10 mouse cellular contexts compared by ENCODE assay signal in genomic region chr13:78207796-78208645, GRCm38 (mm10). TPM values are rescaled to one million over a fixed set of nuclear protein-coding genes. Genes with fewer than 3 reads are reported as not detected.
A peak's percentile ranks its signal among the peaks of the same experiment; 100 is the strongest.
DNase-seq lines count a peak whose midpoint lies in the region; ATAC-seq and TF ChIP-seq lines count a peak whose summit lies in the region.
"Had no signal": no experiment of that assay in that cellular context is flagged by ENCODE, and none has a peak within 500 bp of the region (broad histone marks: within the 10 kb centered on the region; RNA-seq: fewer than 3 reads in every experiment).

No protein-coding gene starts in this region.

- peak overlapping the region; percentile 34 for H3K4me2 ChIP-seq in kidney, postnatal 0 days (ENCODE audit: low read length)
- peak overlapping the region; percentile 86 for H3K4me2 ChIP-seq in hindbrain, embryonic 12.5 days (replicated peaks)
- peak overlapping the region; percentile 40 for H3K4me2 ChIP-seq in neural tube, embryonic 15.5 days
- H3K4me2 ChIP-seq in lung, postnatal 0 days (replicated peaks; ENCODE audit: low read depth, low read length): no peak overlapping the region
- H3K4me2 ChIP-seq: liver, embryonic 13.5 days had no signal

- no peak for ATAC-seq in kidney, postnatal 0 days (replicated peaks; ENCODE audit: low FRiP score, low read depth)
- ATAC-seq in hindbrain, embryonic 12.5 days (ENCODE audit: low FRiP score): no peak
- ATAC-seq in neural tube, embryonic 15.5 days (ENCODE audit: low FRiP score): no peak
- ATAC-seq in lung, postnatal 0 days: no peak
- ATAC-seq: intestine, postnatal 0 days had no signal

- no peak overlapping the region for H3K4me3 ChIP-seq in kidney, postnatal 0 days (replicated peaks; ENCODE audit: low read depth, low read length)
- no peak overlapping the region for H3K4me3 ChIP-seq in kidney, adult 2 months (ENCODE audit: insufficient read depth, low read depth, low read length)
- H3K4me3 ChIP-seq in hindbrain, embryonic 12.5 days: 0 out of 2 replicates have a peak overlapping the region, but pooled peaks have one; percentile 3
- no peak overlapping the region for H3K4me3 ChIP-seq in neural tube, embryonic 15.5 days (replicated peaks)
- no peak overlapping the region for H3K4me3 ChIP-seq in lung, postnatal 0 days (ENCODE audit: low read depth, low read length)
- H3K4me3 ChIP-seq: liver, embryonic 13.5 days had no signal

- H3K27me3 ChIP-seq in kidney, postnatal 0 days (ENCODE audit: insufficient read depth, low read length): peaks cover 5% of the 10 kb centered on the region; the same call in 1 of the 2 replicates
- H3K27me3 ChIP-seq in kidney, adult 2 months (replicated peaks; ENCODE audit: control insufficient read depth, insufficient read depth, low read length): peaks cover 1% of the 10 kb centered on the region; the same call in 1 of the 2 replicates
- H3K27me3 ChIP-seq in hindbrain, embryonic 12.5 days: peaks cover 9% of the 10 kb centered on the region; the same call in 1 of the 2 replicates
- no peaks in the 10 kb centered on the region for H3K27me3 ChIP-seq in neural tube, embryonic 15.5 days (replicated peaks)
- 0 out of 2 replicates have a peak, but pooled peaks cover 20% of the 10 kb centered on the region for H3K27me3 ChIP-seq in lung, postnatal 0 days (replicated peaks; ENCODE audit: insufficient read depth, low read length)

- no peak for TF ChIP-seq CTCF in kidney, postnatal 0 days (IDR thresholded peaks at IDR 0.05; ENCODE audit: low read depth)
- no peak for TF ChIP-seq CTCF in kidney, adult 2 months (conservative IDR thresholded peaks at IDR 0.05; ENCODE audit: insufficient read depth, insufficient read length, low read depth, low read length)
- no peak for TF ChIP-seq CTCF in lung, postnatal 0 days (IDR thresholded peaks at IDR 0.05)

- H3K4me1 ChIP-seq in kidney, postnatal 0 days (replicated peaks; ENCODE audit: insufficient read depth, low read length): peaks cover 13% of the 10 kb centered on the region; the same call in 1 of the 2 replicates
- no peaks in the 10 kb centered on the region for H3K4me1 ChIP-seq in kidney, adult 2 months (ENCODE audit: control insufficient read depth, insufficient read depth, low read length)
- H3K4me1 ChIP-seq in hindbrain, embryonic 12.5 days: peaks cover 68% of the 10 kb centered on the region
- peaks cover 71% of the 10 kb centered on the region for H3K4me1 ChIP-seq in neural tube, embryonic 15.5 days
- 0 out of 2 replicates have a peak, but pooled peaks cover 5% of the 10 kb centered on the region for H3K4me1 ChIP-seq in lung, postnatal 0 days (ENCODE audit: insufficient read depth, low read depth, low read length)
- H3K4me1 ChIP-seq: liver, embryonic 13.5 days had no signal

- no peaks in the 10 kb centered on the region for H3K9me3 ChIP-seq in kidney, postnatal 0 days (replicated peaks; ENCODE audit: low read length)
- no peaks in the 10 kb centered on the region for H3K9me3 ChIP-seq in hindbrain, embryonic 12.5 days (replicated peaks)
- H3K9me3 ChIP-seq in neural tube, embryonic 15.5 days (replicated peaks): no peaks in the 10 kb centered on the region
- H3K9me3 ChIP-seq in lung, postnatal 0 days (ENCODE audit: low read length): no peaks in the 10 kb centered on the region
- H3K9me3 ChIP-seq: liver, embryonic 13.5 days had no signal

- peak; percentile 72 for DNase-seq in kidney, postnatal 0 days (ENCODE audit: low spot score)
- no peak for DNase-seq in kidney, adult 2 months
- peak; percentile 82 for DNase-seq in embryo, embryonic 11 days
- no peak for DNase-seq in spleen, postnatal 4 days (ENCODE audit: low spot score in 2 of 2)
- DNase-seq in lung, postnatal 0 days (ENCODE audit: low spot score): no peak
- no peak for DNase-seq in kidney, postnatal 25 days
- DNase-seq: liver, embryonic 13.5 days had no signal

- H3K36me3 ChIP-seq in kidney, postnatal 0 days (ENCODE audit: insufficient read depth, low read length): no peaks in the 10 kb centered on the region
- H3K36me3 ChIP-seq in kidney, adult 2 months (ENCODE audit: control insufficient read depth, insufficient read depth, low read length): no peaks in the 10 kb centered on the region
- H3K36me3 ChIP-seq in hindbrain, embryonic 12.5 days: no peaks in the 10 kb centered on the region
- H3K36me3 ChIP-seq in neural tube, embryonic 15.5 days: no peaks in the 10 kb centered on the region
- no peaks in the 10 kb centered on the region for H3K36me3 ChIP-seq in lung, postnatal 0 days (ENCODE audit: insufficient read depth, low read length)
- H3K36me3 ChIP-seq: liver, embryonic 13.5 days had no signal

- TF ChIP-seq POLR2A in kidney, adult 2 months (IDR thresholded peaks at IDR 0.05; ENCODE audit: low read depth, low read length): no peak

- no peak overlapping the region for H3K9ac ChIP-seq in kidney, postnatal 0 days (ENCODE audit: low read depth, low read length)
- H3K9ac ChIP-seq in hindbrain, embryonic 12.5 days: peak overlapping the region; percentile 35; the same call in 1 of the 2 replicates
- no peak overlapping the region for H3K9ac ChIP-seq in neural tube, embryonic 15.5 days (replicated peaks)
- no peak overlapping the region for H3K9ac ChIP-seq in lung, postnatal 0 days (replicated peaks; ENCODE audit: low read depth)
- H3K9ac ChIP-seq: liver, embryonic 13.5 days had no signal

- no peak for TF ChIP-seq EP300 in lung, postnatal 0 days (IDR thresholded peaks at IDR 0.05)

- no peak overlapping the region for H3K27ac ChIP-seq in kidney, postnatal 0 days
- no peak overlapping the region for H3K27ac ChIP-seq in kidney, adult 2 months (ENCODE audit: insufficient read depth, low read depth, low read length)
- peak overlapping the region; percentile 64 for H3K27ac ChIP-seq in hindbrain, embryonic 12.5 days
- peak overlapping the region; percentile 46; the same call in 1 of the 2 replicates for H3K27ac ChIP-seq in neural tube, embryonic 15.5 days (replicated peaks)
- H3K27ac ChIP-seq in lung, postnatal 0 days (ENCODE audit: low read length): no peak overlapping the region
- H3K27ac ChIP-seq: liver, embryonic 13.5 days had no signal

- 40% methylated on average over 12 of the region's 12 CpGs for WGBS in kidney, postnatal 0 days
- 58% methylated on average over 12 of the region's 12 CpGs for WGBS in kidney, adult 2 months
- 5% methylated on average over 12 of the region's 12 CpGs for WGBS in hindbrain, embryonic 12.5 days
- WGBS in neural tube, embryonic 15.5 days: 14% methylated on average over 12 of the region's 12 CpGs
- WGBS in lung, postnatal 0 days: 43% methylated on average over 12 of the region's 12 CpGs

RNA-seq across cellular contexts. Expression of gene Nr2f1, which starts 8.5 kb away (rescaled TPM):
- 9.8 and 11.2 TPM in 2 replicates for polyA plus RNA-seq in kidney, postnatal 0 days (2015; fragmentation: Nextera tagmentation; extraction: Ambion mirVana)
- polyA plus RNA-seq in kidney, adult 2 months (2012; rRNA removed): 5.6 and 7.5 TPM in 2 replicates
- 64.7 and 88.3 TPM in 2 replicates for polyA plus RNA-seq in hindbrain, embryonic 12.5 days (2016; fragmentation: Nextera tagmentation; extraction: Ambion mirVana)
- polyA plus RNA-seq in neural tube, embryonic 15.5 days (2015; fragmentation: Nextera tagmentation; extraction: Ambion mirVana): 30.3 and 37.8 TPM in 2 replicates
- 3.6 and 4.0 TPM in 2 replicates for polyA plus RNA-seq in lung, postnatal 0 days (2015; fragmentation: Nextera tagmentation; extraction: Ambion mirVana)

Comparison
In these comparisons a context has a peak if more than half of its experiments do, and no peak if none do; other contexts are left out.
1. DNase-seq: peak in kidney, postnatal 0 days (single experiment) and embryo, embryonic 11 days (single experiment); none in kidney, adult 2 months (single experiment), spleen, postnatal 4 days (0 of 2), lung, postnatal 0 days (single experiment) and kidney, postnatal 25 days (0 of 2).
2. H3K27ac ChIP-seq: peak in hindbrain, embryonic 12.5 days (single experiment) and neural tube, embryonic 15.5 days (single experiment); none in kidney, postnatal 0 days (single experiment), kidney, adult 2 months (single experiment) and lung, postnatal 0 days (single experiment).